Mouse (Mus musculus): ENCODE data around the gene Capn9.

- TF ChIP-seq GATA1 (IDR thresholded peaks at IDR 0.05; ENCODE audit: low read length) (no peak), TAL1 (IDR thresholded peaks at IDR 0.05; ENCODE audit: low read length) (no peak)
Observed at GRCm38 (mm10) chr8:124653568-124654475, 77.9 kb downstream of the Capn9 start.

All from erythroblast, embryonic 14.5 days (primary cell).